ENCODE assay signal across 20 mouse cellular contexts in genomic region chr12:25393501-25393900, GRCm38 (mm10).
"Had no signal": no experiment of that assay in that cellular context is flagged by ENCODE, and none has a peak within 500 bp of the region (broad histone marks: within the 10 kb centered on the region; RNA-seq: fewer than 3 reads in every experiment).

No protein-coding gene starts in this region.

- H3K4me1 ChIP-seq: heart, embryonic 13.5 days; heart, embryonic 15.5 days; hindbrain, embryonic 12.5 days; intestine, embryonic 15.5 days; kidney, embryonic 15.5 days; limb, embryonic 10.5 days; limb, embryonic 12.5 days; liver, embryonic 13.5 days had no signal

- DNase-seq: gastrocnemius, adult 2 months; gastrocnemius, postnatal 10 days; gastrocnemius, postnatal 25 days; heart, adult 2 months; heart, postnatal 4 days; kidney, postnatal 25 days; liver; liver, embryonic 13.5 days had no signal

- H3K4me3 ChIP-seq: gastrocnemius, adult 2 months; heart, adult 2 months; heart, embryonic 13.5 days; heart, embryonic 15.5 days; hindbrain, embryonic 10.5 days; hindbrain, embryonic 12.5 days; intestine, embryonic 15.5 days; kidney, embryonic 15.5 days; layer of hippocampus, adult 2 months; left cerebral cortex, adult 2 months; limb, embryonic 10.5 days; limb, embryonic 12.5 days; liver, embryonic 13.5 days had no signal

- H3K27ac ChIP-seq: gastrocnemius, adult 2 months; heart, adult 2 months; heart, embryonic 13.5 days; heart, embryonic 15.5 days; hindbrain, embryonic 10.5 days; hindbrain, embryonic 12.5 days; hindbrain, embryonic 14.5 days; intestine, embryonic 15.5 days; kidney, embryonic 15.5 days; kidney, postnatal 0 days; layer of hippocampus, adult 2 months; left cerebral cortex, adult 2 months; limb, embryonic 10.5 days; limb, embryonic 12.5 days; liver, embryonic 13.5 days had no signal
